Mouse (Mus musculus): ENCODE measurements at regions not wholly inside any gene's neighbourhood (a gene's known extent, or its start where the extent isn't known, plus 50 kb on each side); places are given as distances from the start of the nearest gene placed in this dataset.

DNA sequence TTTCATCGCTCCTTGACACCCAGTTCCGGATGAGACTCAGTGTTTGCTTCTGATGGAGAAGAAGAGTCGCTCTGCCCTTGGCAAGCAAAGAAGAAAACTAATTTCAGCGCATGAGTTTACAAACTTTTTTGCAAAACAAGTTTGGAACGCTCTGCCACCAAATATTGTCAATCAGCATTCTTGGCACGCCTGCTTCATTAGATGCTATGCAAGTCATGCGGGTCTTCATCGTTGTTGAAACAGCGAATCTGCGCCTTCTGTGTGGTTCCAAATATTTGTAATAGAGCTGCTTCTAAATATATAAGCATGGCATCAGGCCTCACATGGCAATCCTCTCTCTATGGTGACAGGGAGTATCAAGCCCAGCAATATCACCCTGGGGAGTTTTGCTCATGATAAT is 301.9 kb upstream of the Noct start:
- TF ChIP-seq POLR2A (IDR thresholded peaks at IDR 0.05; ENCODE audit: insufficient read depth, low read depth, low read length) (no peak), CTCF (IDR thresholded peaks at IDR 0.05; ENCODE audit: insufficient read depth, low read depth, low read length) (no peak)
